Mouse (Mus musculus): ENCODE measurements around the gene Wsb1.

DNA sequence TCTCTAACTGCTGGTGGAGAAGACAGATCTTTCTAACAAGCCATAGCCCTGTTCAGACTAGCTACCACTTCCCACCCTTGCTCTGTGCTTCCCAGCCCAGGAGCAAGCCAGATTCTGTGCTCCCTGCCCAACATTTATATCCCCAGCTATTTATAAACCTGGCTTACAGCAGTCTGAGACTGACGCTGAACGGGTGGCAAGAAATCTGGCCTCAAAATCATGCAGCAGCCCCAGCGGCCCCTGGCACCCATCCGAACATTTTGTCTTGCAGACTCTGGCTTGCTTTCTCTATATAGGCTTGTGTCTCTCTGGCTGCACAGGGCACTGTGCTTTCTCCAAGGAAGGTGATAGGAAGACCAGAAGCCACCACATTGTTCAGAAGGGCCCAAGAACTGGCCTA, 63.3 kb downstream of the Wsb1 start:
- no peak for TF ChIP-seq EP300 (IDR thresholded peaks at IDR 0.05; ENCODE audit: low read length)
- no peak for TF ChIP-seq CTCF (conservative IDR thresholded peaks at IDR 0.05 in 1 of 2, IDR thresholded peaks at IDR 0.05 in 1 of 2; ENCODE audit: low read depth in 2 of 2, low read length in 2 of 2)
- no peak for TF ChIP-seq NELFE (IDR thresholded peaks at IDR 0.05; ENCODE audit: low read depth, low read length)
